Mouse (Mus musculus): ENCODE measurements around the gene Prr23a3. TPM values are rescaled to one million over a fixed set of nuclear protein-coding genes. Genes with fewer than 3 reads are reported as not detected.
A peak's percentile ranks its signal among the peaks of the same experiment; 100 is the strongest.

Gene Prr23a3
- polyA plus RNA-seq (2015; fragmentation: Nextera tagmentation; extraction: Ambion mirVana) = not detected in 2 replicates

DNA sequence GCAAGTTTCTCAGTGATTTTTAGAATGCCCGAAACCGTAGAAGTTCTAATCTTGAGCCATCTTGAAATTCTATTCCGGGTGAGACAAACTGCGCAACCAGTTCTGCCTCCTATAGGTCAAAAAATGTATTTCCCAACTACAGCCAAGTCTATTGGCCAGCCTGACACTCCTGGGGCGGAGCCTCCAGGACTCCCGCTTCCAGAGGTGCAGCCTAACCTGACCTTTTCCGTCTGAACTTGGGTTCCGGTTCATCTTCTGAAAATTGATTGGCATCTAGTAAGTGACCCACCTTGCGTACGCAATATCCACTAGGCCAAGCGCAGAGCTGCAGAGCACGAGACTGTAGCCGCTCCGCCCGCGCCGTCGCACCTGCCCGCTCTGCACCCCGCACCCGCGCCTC lies at the start of gene Prr23a3:
Prr23a3 (plus strand) TSS at position 197 of the 400 bp plus-strand sequence.
- no peaks in the 10 kb centered on the region for H3K27me3 ChIP-seq (replicated peaks; ENCODE audit: insufficient read depth, low read length)
- WGBS = 53% methylated on average over 22 of the region's 22 CpGs
- DNase-seq (ENCODE audit: low spot score) (no peak), ATAC-seq (no peak)
- H3K36me3 ChIP-seq (ENCODE audit: insufficient read depth, low read length) = no peaks in the 10 kb centered on the region
- TF ChIP-seq CTCF (IDR thresholded peaks at IDR 0.05) = no peak
- TF ChIP-seq EP300 (IDR thresholded peaks at IDR 0.05) = no peak
- no peaks in the 10 kb centered on the region for H3K9me3 ChIP-seq (ENCODE audit: low read length)
- no peak within 1 kb of the TSS for H3K4me2 ChIP-seq (replicated peaks; ENCODE audit: low read depth, low read length)
- H3K9ac ChIP-seq (replicated peaks; ENCODE audit: low read depth) = no peak within 1 kb of the TSS
- H3K4me1 ChIP-seq (ENCODE audit: insufficient read depth, low read depth, low read length) = no peaks in the 10 kb centered on the region
- no peak within 1 kb of the TSS for H3K4me3 ChIP-seq (ENCODE audit: low read depth, low read length)
- H3K27ac ChIP-seq (ENCODE audit: low read length) = no peak within 1 kb of the TSS

DNA sequence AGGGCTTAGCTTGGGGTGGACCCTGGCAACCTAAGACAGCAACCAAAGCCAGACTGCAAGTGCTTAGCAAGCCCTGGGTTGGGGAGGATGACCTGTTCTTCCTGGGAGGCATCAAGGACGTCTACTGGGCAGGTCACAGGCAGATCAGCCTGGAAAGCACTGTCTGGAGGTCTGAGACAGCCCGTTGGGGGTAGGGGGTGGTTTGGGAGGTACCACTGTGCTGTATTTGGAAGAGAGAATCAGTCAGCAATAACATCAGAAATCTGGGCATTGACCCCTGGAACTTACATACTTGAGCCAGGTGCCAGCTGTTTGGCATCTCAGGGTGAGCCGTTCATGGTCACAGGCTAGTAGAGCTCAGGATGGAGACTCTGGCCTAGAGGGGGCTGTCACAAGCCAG lies 48.5 kb upstream of the Prr23a3 start:
- no peak for TF ChIP-seq CTCF (IDR thresholded peaks at IDR 0.05)
- TF ChIP-seq EP300 (IDR thresholded peaks at IDR 0.05) = no peak
- Histone ChIP-seq H3K4me1 (ENCODE audit: insufficient read depth, low read depth, low read length) (no peaks in the 10 kb centered on the region), H3K9ac (replicated peaks; ENCODE audit: low read depth) (no peak overlapping the region), H3K27ac (ENCODE audit: low read length) (no peak overlapping the region), H3K27me3 (replicated peaks; ENCODE audit: insufficient read depth, low read length) (no peaks in the 10 kb centered on the region), H3K4me2 (replicated peaks; ENCODE audit: low read depth, low read length) (no peak overlapping the region), H3K9me3 (ENCODE audit: low read length) (no peaks in the 10 kb centered on the region), H3K4me3 (ENCODE audit: low read depth, low read length) (no peak overlapping the region), H3K36me3 (ENCODE audit: insufficient read depth, low read length) (no peaks in the 10 kb centered on the region)
- DNase-seq (ENCODE audit: low spot score) (no peak), ATAC-seq (no peak)
- WGBS = 60% methylated on average over 3 of the region's 3 CpGs

DNA sequence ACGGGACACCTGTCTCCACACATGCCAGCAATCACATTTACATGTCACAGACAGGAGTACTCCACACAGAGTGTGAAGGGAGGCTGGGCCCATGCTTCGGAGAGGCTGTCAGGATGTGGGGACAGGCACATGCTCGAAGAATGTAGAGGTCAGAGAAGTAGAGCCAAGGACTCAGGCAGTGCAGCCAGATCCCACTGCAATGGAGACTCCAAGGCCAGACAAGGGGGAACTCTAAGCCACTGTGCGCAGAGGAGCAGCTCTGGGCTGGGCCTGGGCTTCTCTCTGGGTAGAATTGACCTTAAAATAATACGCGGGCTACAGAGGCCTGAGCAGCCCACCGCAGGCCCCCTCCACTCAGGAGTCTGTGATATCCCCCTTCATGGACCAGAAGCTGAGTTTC lies 47.0 kb upstream of the Prr23a3 start:
- Histone ChIP-seq H3K36me3 (ENCODE audit: insufficient read depth, low read length) (no peaks in the 10 kb centered on the region), H3K4me2 (replicated peaks; ENCODE audit: low read depth, low read length) (no peak overlapping the region), H3K27ac (ENCODE audit: low read length) (no peak overlapping the region), H3K4me1 (ENCODE audit: insufficient read depth, low read depth, low read length) (no peaks in the 10 kb centered on the region), H3K9me3 (ENCODE audit: low read length) (no peaks in the 10 kb centered on the region), H3K4me3 (ENCODE audit: low read depth, low read length) (no peak overlapping the region), H3K9ac (replicated peaks; ENCODE audit: low read depth) (no peak overlapping the region), H3K27me3 (replicated peaks; ENCODE audit: insufficient read depth, low read length) (no peaks in the 10 kb centered on the region)
- 73% methylated on average over 7 of the region's 7 CpGs for whole genome bisulfite sequencing
- TF ChIP-seq CTCF (IDR thresholded peaks at IDR 0.05) (no peak), EP300 (IDR thresholded peaks at IDR 0.05) (no peak)
- ATAC-seq = no peak
- DNase-seq (ENCODE audit: low spot score) = no peak

DNA sequence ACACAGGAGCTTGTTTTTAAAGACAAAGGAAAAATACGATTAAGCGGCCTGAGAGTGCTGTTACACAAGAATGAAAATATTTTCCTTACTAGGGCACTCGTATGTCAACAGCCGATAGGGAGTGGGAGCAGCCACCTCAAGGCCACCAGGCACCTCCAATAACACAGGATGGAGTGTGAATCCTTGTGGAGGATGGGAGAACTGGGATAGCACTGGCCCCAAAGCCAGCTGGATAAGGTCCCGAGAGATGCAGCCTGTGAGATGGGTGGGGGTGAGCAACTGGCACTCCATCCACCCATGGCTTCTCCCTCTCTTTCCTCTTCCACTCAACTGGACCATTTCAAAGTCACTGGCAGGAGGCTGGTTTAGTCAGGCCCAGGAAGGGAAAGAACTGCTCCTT lies 45.6 kb upstream of the Prr23a3 start:
- Histone ChIP-seq H3K4me3 (ENCODE audit: low read depth, low read length) (no peak overlapping the region), H3K4me2 (replicated peaks; ENCODE audit: low read depth, low read length) (no peak overlapping the region), H3K36me3 (ENCODE audit: insufficient read depth, low read length) (no peaks in the 10 kb centered on the region), H3K4me1 (ENCODE audit: insufficient read depth, low read depth, low read length) (no peaks in the 10 kb centered on the region), H3K27ac (ENCODE audit: low read length) (no peak overlapping the region), H3K27me3 (replicated peaks; ENCODE audit: insufficient read depth, low read length) (no peaks in the 10 kb centered on the region), H3K9me3 (ENCODE audit: low read length) (no peaks in the 10 kb centered on the region; the same call in 1 of the 2 replicates), H3K9ac (replicated peaks; ENCODE audit: low read depth) (no peak overlapping the region)
- TF ChIP-seq CTCF (IDR thresholded peaks at IDR 0.05) (no peak), EP300 (IDR thresholded peaks at IDR 0.05) (no peak)
- DNase-seq (ENCODE audit: low spot score) = peak; percentile 37
- ATAC-seq = peak; percentile 49
- 56% methylated on average over 5 of the region's 5 CpGs for WGBS

DNA sequence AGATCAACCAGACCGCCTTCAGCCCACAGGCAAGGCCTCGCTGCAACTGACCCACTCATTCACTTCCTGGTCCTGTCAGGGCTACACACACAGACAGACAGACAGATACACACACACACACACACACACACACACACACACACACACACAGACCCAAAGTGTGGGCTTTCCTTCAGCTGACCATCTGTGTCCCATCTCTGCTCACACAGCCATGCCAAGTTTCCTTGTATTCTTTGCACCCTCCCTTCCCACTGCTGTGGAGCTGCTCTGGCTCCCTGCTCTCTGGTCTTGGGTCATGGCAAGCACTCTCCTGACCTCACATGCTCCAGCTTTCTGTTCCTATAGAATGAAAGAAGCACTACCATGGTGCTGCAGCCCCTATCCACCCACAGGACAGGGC lies 45.1 kb upstream of the Prr23a3 start:
- no peak for TF ChIP-seq EP300 (IDR thresholded peaks at IDR 0.05)
- Histone ChIP-seq H3K4me3 (ENCODE audit: low read depth, low read length) (no peak overlapping the region), H3K9me3 (ENCODE audit: low read length) (no peaks in the 10 kb centered on the region; the same call in 1 of the 2 replicates), H3K4me2 (replicated peaks; ENCODE audit: low read depth, low read length) (no peak overlapping the region), H3K27ac (ENCODE audit: low read length) (no peak overlapping the region), H3K36me3 (ENCODE audit: insufficient read depth, low read length) (no peaks in the 10 kb centered on the region), H3K4me1 (ENCODE audit: insufficient read depth, low read depth, low read length) (no peaks in the 10 kb centered on the region), H3K27me3 (replicated peaks; ENCODE audit: insufficient read depth, low read length) (no peaks in the 10 kb centered on the region), H3K9ac (replicated peaks; ENCODE audit: low read depth) (no peak overlapping the region)
- 88% methylated on average over 2 of the region's 2 CpGs for WGBS
- ATAC-seq = peak; percentile 84
- peak; percentile 58 for DNase-seq (ENCODE audit: low spot score)

DNA sequence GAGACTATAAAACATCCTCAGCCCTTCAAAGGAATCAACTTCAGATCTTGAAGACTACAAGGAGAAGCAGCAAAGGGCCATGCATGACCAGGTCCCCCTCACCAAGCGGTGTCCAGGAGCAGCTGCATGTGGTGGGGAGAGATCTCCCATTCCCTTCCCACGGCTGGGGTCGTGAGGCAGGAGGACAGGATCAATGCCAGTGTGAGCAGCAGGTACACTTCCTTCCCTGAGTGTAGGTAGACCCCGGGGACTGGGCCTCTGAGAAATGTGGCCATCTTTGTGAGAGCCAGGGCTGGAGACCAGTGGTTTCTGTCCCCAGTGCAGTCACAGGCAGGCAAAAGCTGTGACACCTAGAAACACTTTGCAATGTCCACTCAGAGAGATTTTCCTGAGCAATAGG lies 44.1 kb upstream of the Prr23a3 start:
- Histone ChIP-seq H3K4me3 (ENCODE audit: low read depth, low read length) (no peak overlapping the region), H3K27ac (ENCODE audit: low read length) (no peak overlapping the region), H3K36me3 (ENCODE audit: insufficient read depth, low read length) (no peaks in the 10 kb centered on the region), H3K4me2 (replicated peaks; ENCODE audit: low read depth, low read length) (no peak overlapping the region), H3K9ac (replicated peaks; ENCODE audit: low read depth) (no peak overlapping the region), H3K27me3 (replicated peaks; ENCODE audit: insufficient read depth, low read length) (no peaks in the 10 kb centered on the region), H3K4me1 (ENCODE audit: insufficient read depth, low read depth, low read length) (no peaks in the 10 kb centered on the region), H3K9me3 (ENCODE audit: low read length) (no peaks in the 10 kb centered on the region; the same call in 1 of the 2 replicates)
- 85% methylated on average over 4 of the region's 4 CpGs for WGBS
- no peak for TF ChIP-seq CTCF (IDR thresholded peaks at IDR 0.05)
- TF ChIP-seq EP300 (IDR thresholded peaks at IDR 0.05) = no peak
- no peak for ATAC-seq
- no peak for DNase-seq (ENCODE audit: low spot score)

DNA sequence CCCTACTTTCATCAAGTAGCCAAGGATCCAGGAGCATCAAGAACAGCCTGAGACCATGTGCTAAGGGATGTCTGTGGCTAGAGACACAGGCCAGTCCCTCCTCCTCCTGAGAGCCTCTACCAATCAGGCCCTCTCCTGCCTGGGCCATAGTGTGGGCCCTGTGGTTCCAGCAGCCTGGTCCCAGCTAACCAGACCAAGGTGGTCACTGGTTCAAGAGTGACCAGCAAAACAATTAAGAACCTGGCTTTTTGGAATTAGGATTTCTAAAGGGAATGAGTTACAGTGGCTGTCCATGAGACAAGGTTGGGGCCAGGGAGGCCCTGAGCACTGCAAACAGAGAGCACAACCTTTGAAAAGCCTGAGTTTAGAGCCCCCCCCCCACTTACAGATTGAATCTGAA lies 43.5 kb upstream of the Prr23a3 start:
- H3K36me3 ChIP-seq (ENCODE audit: insufficient read depth, low read length) = no peaks in the 10 kb centered on the region
- TF ChIP-seq EP300 (IDR thresholded peaks at IDR 0.05) (no peak), CTCF (IDR thresholded peaks at IDR 0.05) (no peak)
- H3K27ac ChIP-seq (ENCODE audit: low read length) = no peak overlapping the region
- ATAC-seq = no peak
- no peak overlapping the region for H3K4me3 ChIP-seq (ENCODE audit: low read depth, low read length)
- no peaks in the 10 kb centered on the region for H3K27me3 ChIP-seq (replicated peaks; ENCODE audit: insufficient read depth, low read length)
- no peaks in the 10 kb centered on the region; the same call in 1 of the 2 replicates for H3K9me3 ChIP-seq (ENCODE audit: low read length)
- H3K4me1 ChIP-seq (ENCODE audit: insufficient read depth, low read depth, low read length) = no peaks in the 10 kb centered on the region
- no peak for DNase-seq (ENCODE audit: low spot score)
- H3K9ac ChIP-seq (replicated peaks; ENCODE audit: low read depth) = no peak overlapping the region
- H3K4me2 ChIP-seq (replicated peaks; ENCODE audit: low read depth, low read length) = no peak overlapping the region
